Mouse (Mus musculus) testis, postnatal 10 days (tissue): ENCODE results near the gene Gtf2b.

Experiments used
- DNase-seq: peaks from one replicate; pipeline ENCODE4 v3.0.0; 2021; ENCODE audit warnings: low spot score

Gtf2b gene

GRCm38 (mm10) chr3:142817506-142817905, 52.7 kb downstream of the Gtf2b start:
- DNase-seq: no peak

DNA sequence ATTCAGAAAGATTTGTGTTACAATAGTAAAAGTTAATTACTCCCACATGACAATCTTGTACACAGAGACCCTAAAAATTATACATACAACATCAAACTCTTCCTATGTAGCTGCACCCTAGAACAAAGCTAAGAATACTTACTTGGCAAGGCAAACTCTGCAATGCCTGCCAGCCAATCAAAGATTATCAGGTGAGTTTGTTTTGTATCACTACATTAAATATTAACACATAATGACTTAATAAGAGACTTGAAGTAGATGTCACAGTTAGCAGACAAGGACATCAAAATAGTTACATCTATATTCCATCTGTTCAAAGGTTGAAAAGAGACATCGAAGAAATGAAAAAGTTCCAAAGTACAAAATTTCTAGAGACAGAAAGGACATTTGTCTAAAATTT, 58.8 kb downstream of the Gtf2b start:
- DNase-seq: no peak

GRCm38 (mm10) chr3:142826449-142827146, 61.8 kb downstream of the Gtf2b start:
- DNase-seq: no peak

DNA sequence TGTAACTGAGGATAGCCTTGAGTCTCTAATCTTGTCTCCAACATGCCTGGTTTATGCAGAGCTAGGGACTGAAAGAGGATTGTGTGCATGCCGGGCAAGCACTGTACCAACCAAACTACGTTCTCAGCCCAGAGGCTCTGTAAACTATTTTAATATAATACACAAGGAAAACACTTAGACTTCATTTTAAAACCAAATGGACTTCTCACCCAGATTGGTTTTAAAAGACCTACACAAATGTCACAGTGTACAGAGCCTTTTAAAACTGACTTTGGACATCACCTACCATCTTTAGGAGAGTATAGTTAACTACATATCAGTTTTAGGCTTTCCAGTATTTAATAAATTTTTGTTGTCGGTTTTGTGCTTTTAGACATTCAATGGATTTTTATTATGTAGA, 68.1 kb downstream of the Gtf2b start:
- DNase-seq: no peak
